Mouse (Mus musculus): Measurements from ENCODE around the gene Draxin.

GRCm38 (mm10) chr4:148097936-148098335 is 32.6 kb downstream of the Draxin start:
- TF ChIP-seq POLR2A (IDR thresholded peaks at IDR 0.05; ENCODE audit: borderline replicate concordance, control insufficient read depth, low read depth, low read length) (no peak), CTCF (IDR thresholded peaks at IDR 0.05; ENCODE audit: control insufficient read depth, insufficient read depth, low read length) (no peak)
